Mouse (Mus musculus): ENCODE data around the gene Dmpk. TPM values are rescaled to one million over a fixed set of nuclear protein-coding genes. Genes with fewer than 3 reads are reported as not detected.

Dmpk gene
- total and polyA plus RNA-seq, 2 experiments from 2014 or later: 5.6 to 27.8 TPM

DNA sequence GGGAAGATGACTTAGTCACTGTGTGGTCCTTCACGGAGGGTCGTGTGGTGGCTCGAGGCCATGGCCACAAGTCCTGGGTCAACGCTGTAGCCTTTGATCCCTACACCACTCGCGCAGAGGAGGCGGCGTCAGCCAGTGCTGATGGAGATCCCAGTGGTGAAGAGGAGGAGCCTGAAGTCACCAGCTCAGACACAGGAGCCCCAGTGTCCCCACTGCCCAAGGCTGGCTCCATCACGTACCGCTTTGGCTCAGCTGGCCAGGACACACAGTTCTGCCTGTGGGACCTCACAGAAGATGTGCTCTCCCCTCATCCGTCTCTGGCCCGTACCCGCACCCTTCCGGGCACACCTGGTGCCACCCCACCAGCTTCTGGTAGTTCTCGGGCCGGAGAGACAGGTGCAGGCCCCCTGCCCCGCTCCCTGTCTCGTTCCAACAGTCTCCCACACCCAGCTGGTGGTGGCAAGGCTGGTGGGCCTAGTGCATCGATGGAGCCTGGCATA is 3.1 kb upstream of the Dmpk start:
- peaks cover 7% of the 10 kb centered on the region for H3K4me1 ChIP-seq (ENCODE audit: insufficient read depth, low read length)
- H3K27me3 ChIP-seq (ENCODE audit: insufficient read depth, low read length): no peaks in the 10 kb centered on the region
- H3K27ac ChIP-seq: no peak overlapping the region
- DNase-seq (ENCODE audit: low spot score) (no peak), ATAC-seq (no peak)
- H3K9ac ChIP-seq (replicated peaks; ENCODE audit: low read length): no peak overlapping the region
- no peak overlapping the region for H3K4me2 ChIP-seq (ENCODE audit: low read depth, low read length)
- no peak for TF ChIP-seq CTCF (IDR thresholded peaks at IDR 0.05; ENCODE audit: low read depth)
- WGBS: 91% methylated on average over 19 of the region's 19 CpGs
- H3K9me3 ChIP-seq (ENCODE audit: low read length): no peaks in the 10 kb centered on the region
- H3K36me3 ChIP-seq (ENCODE audit: insufficient read depth, low read length): peaks cover 51% of the 10 kb centered on the region
- H3K4me3 ChIP-seq (ENCODE audit: low read length): no peak overlapping the region

DNA sequence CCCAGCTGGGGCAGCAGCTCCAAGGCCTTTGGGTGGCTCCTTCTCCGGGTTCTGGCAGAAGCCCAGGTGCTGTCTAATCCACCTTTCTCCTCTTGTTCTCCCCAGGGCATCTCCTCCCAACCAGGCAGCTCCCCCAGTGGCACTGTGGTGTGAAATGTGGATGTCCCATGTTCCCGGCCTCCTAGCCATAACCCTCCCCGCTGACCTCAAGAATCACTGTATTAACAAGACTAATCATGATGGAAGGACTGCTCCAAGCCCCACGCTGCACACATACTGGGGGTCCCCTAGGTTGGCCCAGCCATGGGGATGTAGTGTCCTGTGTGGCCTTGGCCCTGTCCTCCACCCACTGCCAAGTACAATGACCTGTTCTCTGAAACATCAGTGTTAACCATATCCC is 1.5 kb upstream of the Dmpk start:
- no peak for TF ChIP-seq CTCF (IDR thresholded peaks at IDR 0.05; ENCODE audit: low read depth)
- no peak overlapping the region for H3K4me3 ChIP-seq (ENCODE audit: low read length)
- H3K9ac ChIP-seq (replicated peaks; ENCODE audit: low read length): no peak overlapping the region
- peaks cover 5% of the 10 kb centered on the region for H3K4me1 ChIP-seq (ENCODE audit: insufficient read depth, low read length)
- H3K27me3 ChIP-seq (ENCODE audit: insufficient read depth, low read length): no peaks in the 10 kb centered on the region
- ATAC-seq (no peak), DNase-seq (ENCODE audit: low spot score) (no peak)
- H3K9me3 ChIP-seq (ENCODE audit: low read length): no peaks in the 10 kb centered on the region
- no peak overlapping the region for H3K4me2 ChIP-seq (ENCODE audit: low read depth, low read length)
- H3K36me3 ChIP-seq (ENCODE audit: insufficient read depth, low read length): peaks cover 51% of the 10 kb centered on the region
- H3K27ac ChIP-seq: no peak overlapping the region
- whole genome bisulfite sequencing: 84% methylated on average over 4 of the region's 4 CpGs

DNA sequence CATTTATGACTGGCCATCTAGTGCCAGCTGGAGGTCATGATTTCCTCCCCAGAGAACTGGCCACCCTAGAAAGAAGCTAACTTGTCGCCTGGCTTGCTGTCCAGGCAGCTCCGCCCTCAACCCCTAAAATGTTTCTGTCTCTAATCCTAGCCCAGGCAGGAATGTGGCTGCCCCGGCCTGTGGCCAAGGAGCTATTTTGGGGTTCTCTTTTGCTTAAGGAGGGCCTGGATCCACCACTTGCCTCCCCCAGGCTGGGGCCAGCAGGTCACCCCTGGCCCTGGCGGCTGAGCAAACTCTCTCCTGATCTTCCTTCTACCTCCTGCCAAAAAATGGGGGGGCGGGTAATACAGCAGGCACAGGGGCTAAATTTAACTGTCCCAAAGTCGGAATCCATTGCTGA is 553 bp upstream of the Dmpk start:
- 52% methylated on average over 6 of the region's 6 CpGs for WGBS
- ATAC-seq (no peak), DNase-seq (ENCODE audit: low spot score) (no peak)
- Histone ChIP-seq H3K9me3 (ENCODE audit: low read length) (no peaks in the 10 kb centered on the region), H3K36me3 (ENCODE audit: insufficient read depth, low read length) (peaks cover 49% of the 10 kb centered on the region), H3K9ac (replicated peaks; ENCODE audit: low read length) (no peak overlapping the region), H3K4me3 (ENCODE audit: low read length) (no peak overlapping the region), H3K27ac (no peak overlapping the region), H3K4me2 (ENCODE audit: low read depth, low read length) (no peak overlapping the region), H3K4me1 (ENCODE audit: insufficient read depth, low read length) (no peaks in the 10 kb centered on the region), H3K27me3 (ENCODE audit: insufficient read depth, low read length) (no peaks in the 10 kb centered on the region)
- no peak for TF ChIP-seq CTCF (IDR thresholded peaks at IDR 0.05; ENCODE audit: low read depth)

DNA sequence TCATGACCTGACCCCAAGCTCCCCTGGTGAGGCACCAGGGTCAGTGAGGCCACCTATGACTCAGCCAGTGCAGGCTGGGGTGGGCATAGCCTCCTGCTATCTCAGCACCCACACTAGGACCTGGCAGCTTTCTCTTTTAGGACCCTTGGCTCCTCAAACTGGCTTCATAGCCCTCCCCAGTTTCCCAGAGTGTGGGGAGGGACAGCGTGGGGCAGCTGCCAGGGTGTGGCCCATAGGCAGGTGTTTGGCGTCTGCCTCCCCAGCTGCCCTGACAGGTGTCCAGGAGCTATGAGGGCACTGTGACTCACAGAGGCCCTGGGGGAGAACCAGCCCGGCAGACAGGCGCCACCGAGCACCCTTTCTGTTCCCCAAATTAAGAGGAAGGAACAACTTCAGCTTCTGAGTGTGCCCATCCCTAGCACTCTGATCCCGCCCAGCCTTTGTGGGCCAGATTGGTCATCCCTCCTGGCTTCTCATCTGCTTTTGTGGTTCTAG is 675 bp downstream of the Dmpk start:
- 65% methylated on average over 6 of the region's 6 CpGs for WGBS
- Histone ChIP-seq H3K9ac (replicated peaks; ENCODE audit: low read length) (no peak overlapping the region), H3K27me3 (ENCODE audit: insufficient read depth, low read length) (no peaks in the 10 kb centered on the region), H3K4me2 (ENCODE audit: low read depth, low read length) (no peak overlapping the region; the same call in 1 of the 2 replicates), H3K27ac (no peak overlapping the region), H3K4me3 (ENCODE audit: low read length) (no peak overlapping the region), H3K36me3 (ENCODE audit: insufficient read depth, low read length) (peaks cover 40% of the 10 kb centered on the region), H3K4me1 (ENCODE audit: insufficient read depth, low read length) (no peaks in the 10 kb centered on the region), H3K9me3 (ENCODE audit: low read length) (no peaks in the 10 kb centered on the region)
- TF ChIP-seq CTCF (IDR thresholded peaks at IDR 0.05; ENCODE audit: low read depth): no peak
- no peak for DNase-seq (ENCODE audit: low spot score)
- ATAC-seq: no peak

DNA sequence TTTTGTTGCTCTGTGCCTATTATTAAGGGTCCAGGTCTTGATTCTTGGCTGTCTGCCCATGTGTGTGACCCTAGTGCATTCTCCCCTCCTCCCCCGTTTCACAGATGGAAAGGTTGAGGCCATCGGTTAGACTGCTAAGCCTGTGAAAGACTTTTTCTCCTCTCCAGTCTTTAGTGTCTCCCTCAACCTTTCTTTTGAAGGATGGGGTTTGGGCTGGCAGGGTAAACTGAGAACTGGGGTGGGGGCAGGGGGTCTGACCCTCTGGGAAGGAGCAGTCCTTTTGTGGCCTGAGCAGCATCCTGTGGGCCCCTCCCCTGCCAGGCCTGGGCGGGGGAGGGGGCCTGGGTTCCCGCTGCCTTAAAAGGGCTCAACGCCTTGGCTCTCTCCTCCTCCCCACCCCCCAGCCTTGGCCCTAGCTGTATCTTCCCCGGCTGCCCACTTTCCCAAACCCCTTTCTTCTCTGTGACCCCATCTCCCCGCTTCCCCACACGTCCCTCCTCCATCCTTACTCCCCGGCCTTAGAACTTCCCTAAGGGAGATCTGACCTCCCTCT is 1.3 kb downstream of the Dmpk start:
- no peaks in the 10 kb centered on the region for H3K27me3 ChIP-seq (ENCODE audit: insufficient read depth, low read length)
- no peak for ATAC-seq
- WGBS: 27% methylated on average over 9 of the region's 9 CpGs
- H3K9me3 ChIP-seq (ENCODE audit: low read length): no peaks in the 10 kb centered on the region
- no peak overlapping the region for H3K4me2 ChIP-seq (ENCODE audit: low read depth, low read length)
- peaks cover 34% of the 10 kb centered on the region for H3K36me3 ChIP-seq (ENCODE audit: insufficient read depth, low read length)
- TF ChIP-seq CTCF (IDR thresholded peaks at IDR 0.05; ENCODE audit: low read depth): no peak
- no peak for DNase-seq (ENCODE audit: low spot score)
- H3K4me1 ChIP-seq (ENCODE audit: insufficient read depth, low read length): no peaks in the 10 kb centered on the region
- H3K9ac ChIP-seq (replicated peaks; ENCODE audit: low read length): no peak overlapping the region
- no peak overlapping the region for H3K4me3 ChIP-seq (ENCODE audit: low read length)
- H3K27ac ChIP-seq: no peak overlapping the region

DNA sequence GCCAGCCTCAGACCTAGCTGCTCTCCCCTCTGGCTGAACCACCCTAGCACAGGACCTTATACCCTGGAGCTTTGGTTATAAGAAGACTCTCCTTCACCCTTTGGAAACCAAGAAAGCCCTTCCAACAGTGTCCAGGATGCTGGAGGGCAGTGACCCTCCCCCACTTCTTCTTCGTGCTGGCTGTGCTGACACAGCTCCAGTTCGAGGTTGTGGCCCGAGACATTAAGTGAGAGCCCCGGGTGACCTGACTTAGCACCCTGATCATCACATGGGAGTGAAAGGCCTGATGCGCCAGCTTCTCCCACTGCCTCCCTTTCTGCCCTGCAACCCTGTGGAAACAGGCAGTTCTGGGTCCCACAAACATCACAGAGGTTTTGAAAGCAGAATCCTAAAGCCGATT is 1.8 kb downstream of the Dmpk start:
- no peaks in the 10 kb centered on the region for H3K9me3 ChIP-seq (ENCODE audit: low read length)
- ATAC-seq: no peak
- H3K36me3 ChIP-seq (ENCODE audit: insufficient read depth, low read length): peaks cover 30% of the 10 kb centered on the region
- H3K4me2 ChIP-seq (ENCODE audit: low read depth, low read length): no peak overlapping the region
- no peak overlapping the region for H3K27ac ChIP-seq
- no peak for DNase-seq (ENCODE audit: low spot score)
- no peak for TF ChIP-seq CTCF (IDR thresholded peaks at IDR 0.05; ENCODE audit: low read depth)
- no peak overlapping the region for H3K4me3 ChIP-seq (ENCODE audit: low read length)
- no peak overlapping the region for H3K9ac ChIP-seq (replicated peaks; ENCODE audit: low read length)
- WGBS: 21% methylated on average over 6 of the region's 6 CpGs
- H3K27me3 ChIP-seq (ENCODE audit: insufficient read depth, low read length): no peaks in the 10 kb centered on the region
- no peaks in the 10 kb centered on the region for H3K4me1 ChIP-seq (ENCODE audit: insufficient read depth, low read length)

DNA sequence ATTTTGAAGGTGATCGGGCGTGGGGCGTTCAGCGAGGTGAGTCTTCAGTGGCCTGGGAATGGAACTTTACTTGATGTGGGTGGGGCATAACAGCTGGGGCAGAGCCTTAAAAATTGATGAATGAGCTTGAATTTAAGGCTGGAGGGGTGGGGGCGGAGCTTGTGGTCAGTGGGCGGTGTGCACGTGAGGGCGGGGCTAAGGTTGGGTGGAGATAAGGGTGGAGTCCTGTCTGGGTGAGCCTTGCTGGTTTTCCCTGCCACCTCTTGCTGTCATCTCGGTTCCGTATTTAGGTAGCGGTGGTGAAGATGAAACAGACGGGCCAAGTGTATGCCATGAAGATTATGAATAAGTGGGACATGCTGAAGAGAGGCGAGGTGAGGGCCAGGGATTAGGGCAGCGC is 2.4 kb downstream of the Dmpk start:
- no peak for ATAC-seq
- no peaks in the 10 kb centered on the region for H3K4me1 ChIP-seq (ENCODE audit: insufficient read depth, low read length)
- no peak overlapping the region for H3K9ac ChIP-seq (replicated peaks; ENCODE audit: low read length)
- H3K27me3 ChIP-seq (ENCODE audit: insufficient read depth, low read length): no peaks in the 10 kb centered on the region
- H3K9me3 ChIP-seq (ENCODE audit: low read length): no peaks in the 10 kb centered on the region
- WGBS: 28% methylated on average over 14 of the region's 14 CpGs
- no peak for DNase-seq (ENCODE audit: low spot score)
- H3K4me2 ChIP-seq (ENCODE audit: low read depth, low read length): no peak overlapping the region
- TF ChIP-seq CTCF (IDR thresholded peaks at IDR 0.05; ENCODE audit: low read depth): no peak
- H3K36me3 ChIP-seq (ENCODE audit: insufficient read depth, low read length): peaks cover 30% of the 10 kb centered on the region
- no peak overlapping the region for H3K27ac ChIP-seq
- H3K4me3 ChIP-seq (ENCODE audit: low read length): no peak overlapping the region
